Mouse (Mus musculus) Patski (cell line): ENCODE measurements around the gene Ap1g2. TPM values are rescaled to one million over a fixed set of nuclear protein-coding genes. Genes with fewer than 3 reads are reported as not detected.

Experiments used
- ATAC-seq: fragments of 100-300 bp; one replicate; pipeline ENCODE4 v1.8.0; 2021
- CTCF ChIA-PET: fragments of 350-600 bp; sonication (Branson Sonifier 250); formaldehyde crosslinking; loops from one replicate; lab custom pipeline; 2022; ENCODE audit warnings: inconsistent platforms; lab: Charles Lee
- POLR2A ChIA-PET: fragments of 350-600 bp; sonication (Branson Sonifier 250); formaldehyde crosslinking; loops from one replicate; lab custom pipeline; 2022; ENCODE audit warnings: antibody characterized with exemption, inconsistent platforms; lab: Charles Lee
- DNase-seq: peaks from one replicate; pipeline ENCODE4 v3.0.0-alpha.2; 2011; ENCODE audit warnings: low read depth, low spot score
- H3K27me3 ChIP-seq: fragments of 371-371 bp; one replicate; pipeline ENCODE4 v1.5.1; 2021
- CTCF ChIP-seq: fragments of 100-300 bp; IDR thresholded peaks from one replicate; pipeline ENCODE4 v1.5.1; 2021
- in situ Hi-C: fragments of 300-500 bp; cut with MboI; formaldehyde crosslinking; loops from 3 replicates; pipeline ENCODE4 v1.11.1; 2018; ENCODE audit warnings: low pct_unique_long_range_greater_than_20kb, mixed read lengths
- polyA plus RNA-seq: library from polyadenylated mRNA; unstranded; gene quantifications from one replicate; pipeline ENCODE4 v1.2.3, GENCODE M21; 2021

Gene Ap1g2
- polyA plus RNA-seq, 1 experiment from 2014 or later: 25.9 TPM

- POLR2A ChIA-PET: no interaction called here
- CTCF ChIA-PET: interaction anchor here (0.7 to 1.4 kb wide), 2 partner anchors 8 to 76 kb away, joined by 4 to 6 read pairs; no protein-coding TSS in a partner anchor
- no peaks in the 10 kb centered on the region for H3K27me3 ChIP-seq
- TF ChIP-seq CTCF: no peak
- ATAC-seq (peak; percentile 29), DNase-seq (no peak)
- in situ Hi-C loops: no loop called here
Measured at GRCm38 (mm10) chr14:55101592-55101991, 4.8 kb downstream of the Ap1g2 start.

- DNase-seq (no peak), ATAC-seq (no peak)
- ChIA-PET CTCF (interaction anchor here (1.0 to 3.5 kb wide), 5 partner anchors 9 to 71 kb away, joined by 3 to 12 read pairs (median 5); partner anchors contain the start of gene Ap1g2), POLR2A (no interaction called here)
- in situ Hi-C loops: no loop called here
- no peaks in the 10 kb centered on the region for H3K27me3 ChIP-seq
- no peak for TF ChIP-seq CTCF
Measured at GRCm38 (mm10) chr14:55098067-55098466, 8.3 kb downstream of the Ap1g2 start.

- no peak for DNase-seq
- ATAC-seq: no peak
- CTCF ChIA-PET: interaction anchor here (1.1 to 3.5 kb wide), 5 partner anchors 9 to 70 kb away, joined by 3 to 12 read pairs (median 5); partner anchors contain the start of gene Ap1g2
Measured at GRCm38 (mm10) chr14:55097646-55098045, 8.7 kb downstream of the Ap1g2 start.

GRCm38 (mm10) chr14:55096573-55097087 is 9.8 kb downstream of the Ap1g2 start:
- ChIA-PET POLR2A (interaction anchor here (0.8 to 2.7 kb wide), 2 partner anchors 10 to 13 kb away, joined by 3 to 8 read pairs; partner anchors contain the start of gene Ap1g2), CTCF (interaction anchor here (0.9 to 3.5 kb wide), 6 partner anchors 15 to 76 kb away, joined by 3 to 12 read pairs (median 4); no protein-coding TSS in a partner anchor)
- in situ Hi-C loops: no loop called here
- DNase-seq (no peak), ATAC-seq (no peak)
- TF ChIP-seq CTCF: no peak
- no peaks in the 10 kb centered on the region for H3K27me3 ChIP-seq

More at GRCm38 (mm10) chr14:55097646-55098045, 8.7 kb downstream of the Ap1g2 start:
- in situ Hi-C loops: no loop called here
- TF ChIP-seq CTCF: no peak
- no peaks in the 10 kb centered on the region for H3K27me3 ChIP-seq
- POLR2A ChIA-PET: no interaction called here

- in situ Hi-C loops: no loop called here
- no peak for TF ChIP-seq CTCF
- ChIA-PET CTCF (interaction anchor here (0.9 to 1.2 kb wide), 4 partner anchors 19 to 80 kb away, joined by 3 to 7 read pairs (median 3); partner anchors contain the start of gene Ngdn), POLR2A (interaction anchor here (0.7 to 2.7 kb wide), 3 partner anchors 11 to 79 kb away, joined by 3 to 8 read pairs (median 5); partner anchors contain the start of gene Ap1g2)
- DNase-seq: no peak
- no peaks in the 10 kb centered on the region for H3K27me3 ChIP-seq
- no peak for ATAC-seq
Measured at GRCm38 (mm10) chr14:55095671-55096070, 10.7 kb downstream of the Ap1g2 start.

GRCm38 (mm10) chr14:55095263-55095662 is 11.1 kb downstream of the Ap1g2 start:
- ATAC-seq (no peak), DNase-seq (no peak)
- H3K27me3 ChIP-seq: no peaks in the 10 kb centered on the region
- POLR2A ChIA-PET: interaction anchor here (0.7 to 2.7 kb wide), 3 partner anchors 11 to 78 kb away, joined by 3 to 8 read pairs (median 5); partner anchors contain the start of gene Ap1g2
- in situ Hi-C loops: no loop called here
- no peak for TF ChIP-seq CTCF
- CTCF ChIA-PET: interaction anchor here (0.9 to 1.5 kb wide), 4 partner anchors 71 to 80 kb away, joined by 3 to 7 read pairs (median 4); partner anchors contain the start of gene Ngdn

GRCm38 (mm10) chr14:55094704-55095231 is 11.6 kb downstream of the Ap1g2 start, which contains the start of gene Thtpa:
Gene Thtpa (plus strand): TSS chr14:55094784.
- peak; percentile 49 for ATAC-seq
- DNase-seq: no peak
- no peaks in the 10 kb centered on the region for H3K27me3 ChIP-seq
- ChIA-PET POLR2A (interaction anchor here (0.8 to 2.7 kb wide), 3 partner anchors 12 to 71 kb away, joined by 3 to 8 read pairs (median 5); partner anchors contain the start of gene Ap1g2), CTCF (interaction anchor here (1.1 to 2.5 kb wide), 5 partner anchors 8 to 80 kb away, joined by 3 to 7 read pairs (median 6); partner anchors contain the start of gene Ngdn)
- in situ Hi-C loops: no loop called here
- no peak for TF ChIP-seq CTCF

GRCm38 (mm10) chr14:55093927-55094326 is 12.5 kb downstream of the Ap1g2 start:
- ChIA-PET CTCF (interaction anchor here (1.2 to 2.5 kb wide), 4 partner anchors 8 to 79 kb away, joined by 3 to 7 read pairs (median 5); partner anchors contain the start of gene Ngdn), POLR2A (interaction anchor here (0.8 to 2.7 kb wide), 2 partner anchors 13 to 70 kb away, joined by 3 to 8 read pairs; partner anchors contain the start of gene Ap1g2)
- ATAC-seq (no peak), DNase-seq (no peak)
- in situ Hi-C loops: no loop called here
- TF ChIP-seq CTCF: no peak
- no peaks in the 10 kb centered on the region for H3K27me3 ChIP-seq

- POLR2A ChIA-PET: interaction anchor here (0.8 kb wide), 1 partner anchor 76 kb away, joined by 3 read pairs; the partner anchor contains the start of gene Ngdn
- in situ Hi-C loops: no loop called here
Measured at GRCm38 (mm10) chr14:55092011-55092577, 14.3 kb downstream of the Ap1g2 start, which contains the start of gene Zfhx2. Gene Zfhx2 (minus strand): TSS chr14:55092324.

More at GRCm38 (mm10) chr14:55092011-55092577, 14.3 kb downstream of the Ap1g2 start, which contains the start of gene Zfhx2:
- H3K27me3 ChIP-seq: no peaks in the 10 kb centered on the region
- DNase-seq (no peak), ATAC-seq (peak; percentile 75)
- CTCF ChIA-PET: interaction anchor here (0.8 to 1.9 kb wide), 2 partner anchors 10 to 68 kb away, joined by 3 to 4 read pairs; no protein-coding TSS in a partner anchor
- TF ChIP-seq CTCF: no peak
